Mouse (Mus musculus): ENCODE measurements around the gene Fgf16.

- no peak for TF ChIP-seq CTCF (IDR thresholded peaks at IDR 0.05; ENCODE audit: borderline replicate concordance, control insufficient read depth, extremely low read depth, insufficient read depth, low read length, poor library complexity)
- TF ChIP-seq POLR2A (IDR thresholded peaks at IDR 0.05; ENCODE audit: control insufficient read depth, extremely low read depth, insufficient read depth, low read length, poor library complexity): no peak
These were observed 1.1 kb downstream of the Fgf16 start for GRCm38 (mm10) chrX:105765005-105765706.
